Mouse (Mus musculus) cerebellum, adult 2 months (tissue): ENCODE results near the gene Als2cr12. TPM values are rescaled to one million over a fixed set of nuclear protein-coding genes. Genes with fewer than 3 reads are reported as not detected.

Experiments used
- DNase-seq, 2 experiments: peaks; one replicate each; pipeline ENCODE4 v3.0.0; 2021
- H3K27ac ChIP-seq: fragments of 200-500 bp; 2 replicates; pipeline ENCODE4 v1.5.1; 2012; ENCODE audit warnings: low read length, control low read depth, inconsistent platforms; ENCODE audit not compliant: insufficient read depth
- H3K27me3 ChIP-seq: fragments of 200-500 bp; 2 replicates; pipeline ENCODE4 v1.6.1; 2012; ENCODE audit warnings: inconsistent platforms, mild to moderate bottlenecking, low read length, moderate library complexity; ENCODE audit not compliant: control insufficient read depth, insufficient read depth
- H3K4me1 ChIP-seq: fragments of 200-500 bp; 2 replicates; pipeline ENCODE4 v1.6.1; 2011; ENCODE audit warnings: low read length; ENCODE audit not compliant: control insufficient read depth, insufficient read depth
- H3K4me3 ChIP-seq: fragments of 200-500 bp; replicated peaks from 2 replicates; pipeline ENCODE3; 2011; ENCODE audit warnings: mild to moderate bottlenecking, low read depth, low read length, control low read depth; ENCODE audit not compliant: insufficient read depth
- CTCF ChIP-seq: fragments of 200-500 bp; IDR thresholded peaks from 2 replicates; pipeline ENCODE4 v1.5.1; 2011; ENCODE audit warnings: low read depth, mild to moderate bottlenecking, control low read depth, low read length, moderate library complexity, borderline replicate concordance; ENCODE audit not compliant: insufficient read depth
- POLR2A ChIP-seq: fragments of 200-500 bp; IDR thresholded peaks from 2 replicates; pipeline ENCODE4 v1.6.1; 2011; ENCODE audit warnings: low read length, control low read depth, borderline replicate concordance; ENCODE audit not compliant: insufficient read depth
- WGBS: fragments of 180-500 bp; shearing (Covaris S2); methylation state at CpG from one replicate; pipeline ENCODE4 v1.1.7; 2018; 5-methylcytosine and 5-hydroxymethylcytosine counted together
- polyA plus RNA-seq: library from polyadenylated mRNA; depleted of rRNA; stranded (reverse); fragments of >200 nt; gene quantifications from 2 replicates; pipeline ENCODE4 v1.2.3, GENCODE M21; 2012

The Als2cr12 gene
- polyA plus RNA-seq, 1 experiment: not detected

GRCm38 (mm10) chr1:58733636-58734035 lies 37.8 kb upstream of the Als2cr12 start:
- Histone ChIP-seq H3K27me3 (no peaks in the 10 kb centered on the region), H3K4me1 (peaks cover under 1% of the 10 kb centered on the region; the same call in 1 of the 2 replicates), H3K27ac (no peak overlapping the region), H3K4me3 (no peak overlapping the region)
- no peak for DNase-seq
- 98% methylated on average over 2 of the region's 2 CpGs for WGBS
- TF ChIP-seq POLR2A: no peak
- no peak for TF ChIP-seq CTCF

- Histone ChIP-seq H3K4me3 (no peak overlapping the region), H3K4me1 (peaks cover 9% of the 10 kb centered on the region), H3K27ac (no peak overlapping the region), H3K27me3 (no peaks in the 10 kb centered on the region)
- 97% methylated on average over 3 of the region's 3 CpGs for WGBS
- no peak for DNase-seq
- no peak for TF ChIP-seq POLR2A
These were observed 32.7 kb upstream of the Als2cr12 start for GRCm38 (mm10) chr1:58728590-58728868.

GRCm38 (mm10) chr1:58727747-58728589 lies 32.2 kb upstream of the Als2cr12 start:
- 38% methylated on average over 10 of the region's 10 CpGs for WGBS
- H3K4me1 ChIP-seq: peaks cover 9% of the 10 kb centered on the region
- no peaks in the 10 kb centered on the region for H3K27me3 ChIP-seq
- no peak overlapping the region; the same call in 1 of the 2 replicates for H3K27ac ChIP-seq
- DNase-seq: peak; percentile 79 to 84
- TF ChIP-seq POLR2A: no peak
- TF ChIP-seq CTCF: no peak
- H3K4me3 ChIP-seq: no peak overlapping the region

- no peaks in the 10 kb centered on the region for H3K27me3 ChIP-seq
- no peak for DNase-seq
- peaks cover 9% of the 10 kb centered on the region for H3K4me1 ChIP-seq
- TF ChIP-seq CTCF: no peak
- TF ChIP-seq POLR2A: no peak
- H3K4me3 ChIP-seq: no peak overlapping the region
- WGBS: 100% methylated on average over 1 of the region's 1 CpGs
- no peak overlapping the region for H3K27ac ChIP-seq
These were observed 31.4 kb upstream of the Als2cr12 start for GRCm38 (mm10) chr1:58727019-58727746.

- peaks cover 9% of the 10 kb centered on the region for H3K4me1 ChIP-seq
- TF ChIP-seq POLR2A (no peak), CTCF (no peak)
- no peaks in the 10 kb centered on the region for H3K27me3 ChIP-seq
- no peak for DNase-seq
- H3K4me3 ChIP-seq: no peak overlapping the region
- H3K27ac ChIP-seq: no peak overlapping the region
- 91% methylated on average over 5 of the region's 5 CpGs for WGBS
These were observed 30.0 kb upstream of the Als2cr12 start for GRCm38 (mm10) chr1:58725767-58726166.

GRCm38 (mm10) chr1:58725095-58725494 lies 29.3 kb upstream of the Als2cr12 start:
- no peak for DNase-seq
- Histone ChIP-seq H3K27ac (no peak overlapping the region), H3K27me3 (no peaks in the 10 kb centered on the region), H3K4me1 (peaks cover 9% of the 10 kb centered on the region), H3K4me3 (no peak overlapping the region)
- no peak for TF ChIP-seq POLR2A
- TF ChIP-seq CTCF: no peak

- 50% methylated on average over 9 of the region's 9 CpGs for WGBS
- TF ChIP-seq POLR2A: no peak
- TF ChIP-seq CTCF: no peak
- peaks cover 9% of the 10 kb centered on the region for H3K4me1 ChIP-seq
- no peak overlapping the region for H3K27ac ChIP-seq
- no peaks in the 10 kb centered on the region for H3K27me3 ChIP-seq
- no peak overlapping the region for H3K4me3 ChIP-seq
- DNase-seq: no peak
These were observed 28.7 kb upstream of the Als2cr12 start for GRCm38 (mm10) chr1:58724533-58724932.
